Mouse (Mus musculus) spleen, adult 2 months (tissue): ENCODE results near the gene Acvr1.

Experiments used
- CTCF ChIP-seq: fragments of 200-500 bp; IDR thresholded peaks from 2 replicates; pipeline ENCODE4 v1.5.1; 2011; ENCODE audit warnings: mild to moderate bottlenecking, inconsistent platforms; ENCODE audit not compliant: insufficient read depth, insufficient read length, insufficient replicate concordance; ENCODE audit errors: extremely low read depth
- POLR2A ChIP-seq: fragments of 200-500 bp; IDR thresholded peaks from 2 replicates; pipeline ENCODE4 v1.6.1; 2011; ENCODE audit warnings: low read depth, low read length, inconsistent platforms

GRCm38 (mm10) chr2:58548943-58549342 is 18.0 kb downstream of the Acvr1 start:
- TF ChIP-seq POLR2A (no peak), CTCF (no peak)
